Mouse (Mus musculus): Measurements from ENCODE around the gene Tbx1. TPM values are rescaled to one million over a fixed set of nuclear protein-coding genes. Genes with fewer than 3 reads are reported as not detected.

Tbx1 gene
- polyA plus RNA-seq, 1 experiment, result 3.3 TPM

- TF ChIP-seq CTCF (IDR thresholded peaks at IDR 0.05; ENCODE audit: borderline replicate concordance, insufficient read depth, low read length), result no peak
- no peak for TF ChIP-seq POLR2A (IDR thresholded peaks at IDR 0.05; ENCODE audit: low read depth, low read length)
- no peak overlapping the region for H3K4me3 ChIP-seq (ENCODE audit: insufficient read depth, low read length)
Measured at GRCm38 (mm10) chr16:18593930-18594329, 3.5 kb upstream of the Tbx1 start.

GRCm38 (mm10) chr16:18591047-18592018, 862 bp upstream of the Tbx1 start:
- no peak overlapping the region for H3K27ac ChIP-seq (ENCODE audit: insufficient read depth, low read length)
- TF ChIP-seq POLR2A (IDR thresholded peaks at IDR 0.05; ENCODE audit: low read depth, low read length) (no peak), CTCF (IDR thresholded peaks at IDR 0.05; ENCODE audit: borderline replicate concordance, insufficient read depth, low read length) (no peak)
- no peaks in the 10 kb centered on the region; the same call in 1 of the 2 replicates for H3K4me1 ChIP-seq (ENCODE audit: control insufficient read depth, insufficient read depth, low read length)
- H3K4me3 ChIP-seq (ENCODE audit: insufficient read depth, low read length), result no peak overlapping the region

More at GRCm38 (mm10) chr16:18593930-18594329, 3.5 kb upstream of the Tbx1 start:
- Histone ChIP-seq H3K4me1 (ENCODE audit: control insufficient read depth, insufficient read depth, low read length) (no peaks in the 10 kb centered on the region; the same call in 1 of the 2 replicates), H3K27ac (ENCODE audit: insufficient read depth, low read length) (no peak overlapping the region)

GRCm38 (mm10) chr16:18589080-18589621, 1.3 kb downstream of the Tbx1 start:
- no peak overlapping the region for H3K27ac ChIP-seq (ENCODE audit: insufficient read depth, low read length)
- TF ChIP-seq CTCF (IDR thresholded peaks at IDR 0.05; ENCODE audit: borderline replicate concordance, insufficient read depth, low read length) (no peak), POLR2A (IDR thresholded peaks at IDR 0.05; ENCODE audit: low read depth, low read length) (no peak)
- H3K4me3 ChIP-seq (ENCODE audit: insufficient read depth, low read length), result no peak overlapping the region
- H3K4me1 ChIP-seq (ENCODE audit: control insufficient read depth, insufficient read depth, low read length), result no peaks in the 10 kb centered on the region; the same call in 1 of the 2 replicates

DNA sequence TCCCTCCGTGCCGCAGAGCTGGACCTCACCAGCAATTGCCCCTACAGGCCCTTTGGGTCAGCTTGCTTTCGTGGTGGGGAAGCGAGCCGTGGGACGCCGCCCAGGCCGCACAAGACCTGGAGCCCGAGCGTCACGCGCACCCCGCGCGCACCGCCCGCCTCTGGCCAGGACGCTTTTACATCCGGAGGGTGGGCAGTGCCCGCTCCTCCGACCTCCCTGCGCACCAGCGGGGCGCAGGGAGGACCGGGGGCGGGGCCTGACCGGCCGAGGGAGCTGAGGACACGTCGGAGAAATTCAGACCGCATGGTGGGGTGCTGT, 1.8 kb downstream of the Tbx1 start:
- H3K4me1 ChIP-seq (ENCODE audit: control insufficient read depth, insufficient read depth, low read length), result no peaks in the 10 kb centered on the region; the same call in 1 of the 2 replicates
- TF ChIP-seq CTCF (IDR thresholded peaks at IDR 0.05; ENCODE audit: borderline replicate concordance, insufficient read depth, low read length), result no peak
- no peak overlapping the region for H3K4me3 ChIP-seq (ENCODE audit: insufficient read depth, low read length)
- H3K27ac ChIP-seq (ENCODE audit: insufficient read depth, low read length), result no peak overlapping the region

DNA sequence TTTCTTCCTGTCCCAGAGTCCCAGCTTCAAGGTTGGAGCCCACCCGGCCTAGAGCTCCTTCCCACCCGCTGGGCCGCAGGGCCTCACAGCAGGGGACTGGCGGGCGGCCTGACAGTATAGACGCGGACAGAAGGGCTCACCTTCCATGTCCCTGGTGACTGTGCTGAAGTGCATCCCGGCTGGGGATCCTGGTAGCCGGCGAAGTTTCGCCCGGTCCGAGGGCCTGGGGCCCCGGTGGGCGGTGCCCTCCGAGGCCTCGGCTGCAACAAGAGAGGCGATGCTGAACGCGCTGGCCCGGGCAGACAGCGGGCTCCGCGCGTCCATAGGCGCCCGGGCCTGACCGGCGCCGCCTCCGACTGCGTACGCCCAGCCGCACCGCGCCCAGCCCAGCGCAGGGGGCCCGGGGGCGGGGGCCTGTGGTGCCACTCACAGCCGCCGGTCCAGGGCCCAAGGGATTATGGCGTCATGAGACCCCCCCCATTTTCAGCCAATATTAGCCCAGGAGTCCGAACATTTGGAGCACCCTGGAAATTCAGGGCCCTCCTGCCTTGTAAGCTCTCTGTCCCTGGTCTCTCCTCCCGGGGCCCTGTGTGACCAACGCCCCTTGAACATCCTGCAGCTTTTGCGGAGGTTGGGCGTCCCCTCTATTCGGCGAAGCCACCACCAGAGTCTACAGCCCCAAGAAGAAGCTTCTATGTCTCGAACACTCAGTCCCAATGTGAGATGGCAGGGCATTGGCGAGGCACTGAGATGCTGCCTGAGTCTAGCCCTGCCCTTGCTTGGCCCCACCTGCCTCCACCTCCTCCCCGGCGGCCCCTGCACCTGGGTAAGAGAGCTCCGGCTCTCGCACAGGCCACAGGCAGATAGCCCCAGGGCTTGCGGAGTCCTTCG, 2.4 kb downstream of the Tbx1 start:
- TF ChIP-seq POLR2A (IDR thresholded peaks at IDR 0.05; ENCODE audit: low read depth, low read length), result no peak
- H3K27ac ChIP-seq (ENCODE audit: insufficient read depth, low read length), result no peak overlapping the region
- no peaks in the 10 kb centered on the region; the same call in 1 of the 2 replicates for H3K4me1 ChIP-seq (ENCODE audit: control insufficient read depth, insufficient read depth, low read length)
- no peak overlapping the region for H3K4me3 ChIP-seq (ENCODE audit: insufficient read depth, low read length)

DNA sequence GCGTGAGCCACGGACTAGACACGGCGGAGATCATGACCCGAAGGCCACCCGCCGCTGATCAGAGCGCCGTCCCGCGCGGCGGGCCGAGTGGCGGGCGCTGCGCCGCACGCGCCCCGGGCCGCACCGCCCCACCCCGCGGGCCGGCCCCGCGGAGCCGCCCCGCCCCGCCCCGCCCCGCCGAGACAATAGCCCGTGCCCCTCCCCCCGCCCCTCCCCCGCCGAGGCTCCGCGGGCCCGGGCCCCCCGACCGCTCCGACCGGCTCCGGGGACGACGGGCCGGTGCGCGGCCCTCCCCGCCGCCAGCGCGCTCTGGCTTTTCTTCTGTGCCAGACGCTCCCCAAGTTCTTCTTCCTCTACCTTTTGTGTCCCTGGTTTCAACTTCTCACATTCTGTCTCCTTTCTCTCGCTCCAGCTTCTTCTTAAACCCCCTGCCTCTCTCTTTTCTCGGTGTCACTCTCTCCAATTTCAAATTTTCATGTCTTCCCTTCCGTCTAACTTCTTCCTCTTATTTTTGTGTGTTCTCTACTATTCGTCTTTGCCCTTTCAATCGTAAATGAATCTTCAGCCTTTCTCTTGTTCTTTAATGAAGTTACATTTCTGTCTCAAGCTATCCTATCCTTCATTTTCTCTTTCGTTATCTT, 3.4 kb downstream of the Tbx1 start:
- no peaks in the 10 kb centered on the region; the same call in 1 of the 2 replicates for H3K4me1 ChIP-seq (ENCODE audit: control insufficient read depth, insufficient read depth, low read length)
- H3K27ac ChIP-seq (ENCODE audit: insufficient read depth, low read length), result no peak overlapping the region
- TF ChIP-seq POLR2A (IDR thresholded peaks at IDR 0.05; ENCODE audit: low read depth, low read length), result peak; percentile 50; the same call in 1 of the 2 replicates
- no peak for TF ChIP-seq CTCF (IDR thresholded peaks at IDR 0.05; ENCODE audit: borderline replicate concordance, insufficient read depth, low read length)
- peak overlapping the region; percentile 19; the same call in 1 of the 2 replicates for H3K4me3 ChIP-seq (ENCODE audit: insufficient read depth, low read length)

- TF ChIP-seq POLR2A (IDR thresholded peaks at IDR 0.05; ENCODE audit: low read depth, low read length), result no peak
- no peak for TF ChIP-seq CTCF (IDR thresholded peaks at IDR 0.05; ENCODE audit: borderline replicate concordance, insufficient read depth, low read length)
- Histone ChIP-seq H3K4me3 (ENCODE audit: insufficient read depth, low read length) (peak overlapping the region; percentile 19), H3K4me1 (ENCODE audit: control insufficient read depth, insufficient read depth, low read length) (no peaks in the 10 kb centered on the region; the same call in 1 of the 2 replicates), H3K27ac (ENCODE audit: insufficient read depth, low read length) (no peak overlapping the region)
Measured at GRCm38 (mm10) chr16:18586076-18586905, 4.2 kb downstream of the Tbx1 start.

DNA sequence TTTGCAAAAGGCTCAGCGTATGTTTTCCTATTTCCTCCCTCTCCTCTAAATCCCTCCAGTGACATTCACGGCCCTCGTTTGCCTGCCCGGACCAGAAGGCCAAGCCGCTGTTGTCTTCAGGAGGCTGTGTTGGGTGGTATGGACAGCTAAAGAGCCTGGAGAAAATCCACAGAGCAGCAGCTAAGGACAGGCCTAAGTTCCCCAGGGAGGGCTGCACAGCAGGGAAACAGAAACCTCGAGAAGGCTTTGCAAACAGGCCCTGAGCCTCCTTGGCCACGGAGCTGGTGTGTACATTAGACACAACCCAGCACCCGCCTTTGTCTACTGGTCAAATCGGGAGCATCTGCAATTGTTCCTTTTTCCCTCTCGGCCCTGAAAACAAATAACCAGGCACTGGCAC, 4.8 kb downstream of the Tbx1 start:
- Histone ChIP-seq H3K4me3 (ENCODE audit: insufficient read depth, low read length) (peak overlapping the region; percentile 19), H3K4me1 (ENCODE audit: control insufficient read depth, insufficient read depth, low read length) (no peaks in the 10 kb centered on the region; the same call in 1 of the 2 replicates), H3K27ac (ENCODE audit: insufficient read depth, low read length) (no peak overlapping the region)
- TF ChIP-seq CTCF (IDR thresholded peaks at IDR 0.05; ENCODE audit: borderline replicate concordance, insufficient read depth, low read length) (no peak), POLR2A (IDR thresholded peaks at IDR 0.05; ENCODE audit: low read depth, low read length) (no peak)

Data from embryonic fibroblast, embryonic 13.5 days (primary cell).